Mouse (Mus musculus) ES-E14 (cell line): ENCODE results near the gene Idnk.

ENCODE experiments used
- CHD2 ChIP-seq: IDR thresholded peaks from 2 replicates; pipeline ENCODE4 v1.6.1; 2014; ENCODE audit warnings: mild to moderate bottlenecking, low read depth, low read length, inconsistent platforms
- ZC3H11A ChIP-seq: IDR thresholded peaks from 2 replicates; pipeline ENCODE4 v1.6.1; 2012; ENCODE audit warnings: low read depth, mild to moderate bottlenecking, inconsistent platforms, low read length, borderline replicate concordance
- ZNF384 ChIP-seq: IDR thresholded peaks from 2 replicates; pipeline ENCODE4 v1.6.1; 2012; ENCODE audit warnings: low read depth, low read length, inconsistent platforms

DNA sequence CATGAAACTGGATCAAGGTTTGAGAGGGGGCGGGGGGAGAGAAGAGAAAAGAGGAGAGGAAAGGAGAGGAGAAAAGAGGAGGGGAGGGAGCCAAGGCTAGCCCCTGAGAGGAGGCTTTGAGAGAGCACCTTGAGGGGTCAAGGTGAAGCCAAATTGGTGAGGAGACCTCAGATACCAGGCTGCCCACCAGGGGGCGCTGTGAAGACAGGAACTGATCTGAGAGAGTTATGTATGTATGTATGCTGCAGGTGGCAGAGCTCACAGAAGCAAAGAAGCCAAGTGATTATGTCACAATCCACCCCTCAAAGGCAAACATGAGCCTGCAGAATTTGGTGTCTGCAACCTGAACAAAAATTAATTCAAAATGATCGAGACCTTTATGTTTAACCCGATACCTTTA is 31.0 kb downstream of the Idnk start:
- no peak for TF ChIP-seq ZC3H11A
- TF ChIP-seq ZNF384: no peak
- no peak for TF ChIP-seq CHD2
